Mouse (Mus musculus) forebrain, embryonic 15.5 days (tissue): Measurements from ENCODE around the gene Lrrc52. TPM values are rescaled to one million over a fixed set of nuclear protein-coding genes. Genes with fewer than 3 reads are reported as not detected.
A peak's percentile ranks its signal among the peaks of the same experiment; 100 is the strongest.

Experiments used
- ATAC-seq: fragments of 200-750 bp; cut with Nextera tagmentation; replicated peaks from 2 replicates; pipeline ENCODE4 v1.8.0; 2017; ENCODE audit warnings: mild to moderate bottlenecking, moderate TSS enrichment, moderate library complexity
- H3K27ac ChIP-seq: fragments of 300-500 bp; sonication (generic); replicated peaks from 2 replicates; pipeline ENCODE4 v1.5.1; 2015; ENCODE audit warnings: mild to moderate bottlenecking, inconsistent platforms
- H3K27me3 ChIP-seq: fragments of 300-500 bp; sonication (generic); 2 replicates; pipeline ENCODE4 v1.6.1; 2015; ENCODE audit warnings: inconsistent platforms
- H3K36me3 ChIP-seq: fragments of 300-500 bp; sonication (generic); 2 replicates; pipeline ENCODE4 v1.6.1; 2015; ENCODE audit warnings: mild to moderate bottlenecking, inconsistent platforms
- H3K4me1 ChIP-seq: fragments of 300-500 bp; sonication (generic); 2 replicates; pipeline ENCODE4 v1.6.1; 2015; ENCODE audit warnings: inconsistent platforms
- H3K4me2 ChIP-seq: fragments of 300-500 bp; sonication (generic); replicated peaks from 2 replicates; pipeline ENCODE4 v1.6.1; 2015; ENCODE audit warnings: mild to moderate bottlenecking, inconsistent platforms
- H3K4me3 ChIP-seq: fragments of 300-500 bp; sonication (generic); 2 replicates; pipeline ENCODE4 v1.5.1; 2015; ENCODE audit warnings: mild to moderate bottlenecking, inconsistent platforms
- H3K9ac ChIP-seq: fragments of 300-500 bp; sonication (generic); replicated peaks from 2 replicates; pipeline ENCODE4 v1.6.1; 2015; ENCODE audit warnings: mild to moderate bottlenecking, inconsistent platforms
- H3K9me3 ChIP-seq: fragments of 300-500 bp; sonication (generic); 2 replicates; pipeline ENCODE4 v1.6.1; 2016; ENCODE audit warnings: inconsistent platforms
- WGBS: fragments of 180-500 bp; shearing (Covaris S2); methylation state at CpG from one replicate; pipeline ENCODE4 v1.1.7; 2015; ENCODE audit warnings: mixed read lengths; 5-methylcytosine and 5-hydroxymethylcytosine counted together
- polyA plus RNA-seq: library from polyadenylated mRNA; unstranded; fragments of >200 nt; fragmentation: Nextera tagmentation; extraction: Ambion mirVana; gene quantifications from 2 replicates; pipeline ENCODE4 v1.2.1, GENCODE M21; 2015

Lrrc52 gene
- polyA plus RNA-seq, 1 experiment from 2014 or later: not detected

- H3K4me3 ChIP-seq: no peak overlapping the region
- WGBS: 66% methylated on average over 5 of the region's 5 CpGs
- ATAC-seq: no peak
- H3K4me2 ChIP-seq: no peak overlapping the region
- no peak overlapping the region for H3K27ac ChIP-seq
- no peaks in the 10 kb centered on the region for H3K27me3 ChIP-seq
- H3K9ac ChIP-seq: no peak overlapping the region
- H3K36me3 ChIP-seq: no peaks in the 10 kb centered on the region
- H3K9me3 ChIP-seq: no peaks in the 10 kb centered on the region
- H3K4me1 ChIP-seq: peaks cover 9% of the 10 kb centered on the region; the same call in 1 of the 2 replicates
Observed at GRCm38 (mm10) chr1:167467916-167468315, 1.3 kb upstream of the Lrrc52 start.

GRCm38 (mm10) chr1:167457311-167457710 lies 9.3 kb downstream of the Lrrc52 start:
- H3K9me3 ChIP-seq: no peaks in the 10 kb centered on the region
- ATAC-seq: no peak

GRCm38 (mm10) chr1:167453048-167453447 lies 13.5 kb downstream of the Lrrc52 start:
- H3K4me1 ChIP-seq: peaks cover 9% of the 10 kb centered on the region; the same call in 1 of the 2 replicates
- WGBS: 80% methylated on average over 3 of the region's 3 CpGs
- H3K36me3 ChIP-seq: no peaks in the 10 kb centered on the region

More at GRCm38 (mm10) chr1:167457311-167457710, 9.3 kb downstream of the Lrrc52 start:
- H3K4me3 ChIP-seq: no peak overlapping the region
- H3K4me2 ChIP-seq: no peak overlapping the region
- no peaks in the 10 kb centered on the region for H3K36me3 ChIP-seq
- H3K9ac ChIP-seq: no peak overlapping the region
- H3K27me3 ChIP-seq: no peaks in the 10 kb centered on the region
- H3K27ac ChIP-seq: no peak overlapping the region
- WGBS: 73% methylated on average over 3 of the region's 3 CpGs
- no peaks in the 10 kb centered on the region for H3K4me1 ChIP-seq

DNA sequence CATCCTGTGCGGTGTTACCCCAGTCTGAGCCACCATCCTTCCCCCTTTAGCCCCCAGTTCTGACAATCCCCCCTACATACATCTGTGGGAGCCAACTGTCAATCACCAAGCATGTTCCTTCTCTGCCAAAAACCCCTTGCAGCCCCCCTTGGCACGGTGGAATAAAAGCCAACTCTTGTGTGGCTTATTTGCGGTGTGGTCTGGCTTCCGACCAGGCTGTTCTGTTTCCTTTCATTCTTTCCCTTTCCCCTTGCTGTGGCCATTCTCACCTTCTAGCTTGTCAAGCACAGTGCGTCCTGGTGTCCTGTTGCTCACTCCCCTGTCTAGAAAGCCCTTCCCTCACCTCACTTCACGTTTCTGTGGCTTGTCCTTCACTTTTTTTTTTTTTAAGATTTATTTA lies 14.1 kb downstream of the Lrrc52 start:
- Histone ChIP-seq H3K9me3 (no peaks in the 10 kb centered on the region), H3K27ac (no peak overlapping the region), H3K4me1 (peaks cover 9% of the 10 kb centered on the region; the same call in 1 of the 2 replicates), H3K9ac (no peak overlapping the region), H3K36me3 (no peaks in the 10 kb centered on the region), H3K4me2 (no peak overlapping the region), H3K4me3 (no peak overlapping the region), H3K27me3 (no peaks in the 10 kb centered on the region)
- no peak for ATAC-seq
- WGBS: 49% methylated on average over 6 of the region's 6 CpGs

More at GRCm38 (mm10) chr1:167453048-167453447, 13.5 kb downstream of the Lrrc52 start:
- no peak overlapping the region for H3K9ac ChIP-seq
- no peak for ATAC-seq
- H3K4me3 ChIP-seq: no peak overlapping the region
- H3K27me3 ChIP-seq: no peaks in the 10 kb centered on the region
- no peaks in the 10 kb centered on the region for H3K9me3 ChIP-seq
- H3K27ac ChIP-seq: no peak overlapping the region
- no peak overlapping the region for H3K4me2 ChIP-seq

DNA sequence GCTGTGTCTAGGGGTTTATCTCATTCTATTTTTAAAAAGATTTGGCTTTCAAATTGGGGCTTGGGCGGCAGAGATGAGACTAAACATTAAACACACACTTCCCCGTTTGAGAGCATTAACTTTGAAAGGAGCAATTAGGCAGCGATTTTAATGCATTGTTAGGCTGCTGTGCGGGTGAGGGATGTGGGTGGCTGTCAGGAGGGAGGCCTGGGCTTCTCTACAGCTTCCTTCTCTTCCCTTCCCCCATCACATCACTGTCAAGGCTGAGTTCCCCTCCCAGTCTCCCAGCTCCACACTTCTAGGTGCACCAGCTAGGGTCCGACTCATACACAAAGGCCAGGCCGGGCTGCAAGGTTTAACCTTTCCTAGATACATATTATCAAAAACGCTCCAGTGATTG lies 18.0 kb downstream of the Lrrc52 start:
- no peak overlapping the region for H3K4me3 ChIP-seq
- H3K4me1 ChIP-seq: peaks cover 9% of the 10 kb centered on the region; the same call in 1 of the 2 replicates
- no peak overlapping the region for H3K9ac ChIP-seq
- no peak overlapping the region for H3K4me2 ChIP-seq
- no peaks in the 10 kb centered on the region for H3K27me3 ChIP-seq
- no peaks in the 10 kb centered on the region for H3K36me3 ChIP-seq
- 22% methylated on average over 7 of the region's 7 CpGs for WGBS
- ATAC-seq: peak; percentile 86
- peak overlapping the region; percentile 82 for H3K27ac ChIP-seq
- no peaks in the 10 kb centered on the region for H3K9me3 ChIP-seq

DNA sequence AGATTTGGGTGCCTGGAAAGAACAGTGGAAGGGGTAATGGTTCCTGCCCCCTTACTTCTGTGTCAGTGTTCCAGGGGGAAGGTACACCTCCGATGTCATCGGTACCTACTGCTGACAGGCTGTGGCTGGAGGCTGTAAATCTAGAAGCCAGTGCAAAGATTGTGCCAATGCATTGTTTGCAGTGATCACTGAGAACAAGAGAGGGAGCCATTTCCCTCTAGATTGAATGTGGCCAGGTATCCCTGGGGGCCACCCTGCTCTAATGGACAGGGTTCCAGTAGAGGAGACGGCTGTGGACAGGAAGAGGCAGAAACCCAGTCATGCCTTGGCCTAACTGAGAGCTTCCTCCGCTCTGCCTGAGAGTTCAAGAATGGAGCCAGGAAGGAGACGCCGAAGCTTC lies 18.5 kb downstream of the Lrrc52 start:
- Histone ChIP-seq H3K4me1 (peaks cover 9% of the 10 kb centered on the region; the same call in 1 of the 2 replicates), H3K9ac (no peak overlapping the region), H3K9me3 (no peaks in the 10 kb centered on the region), H3K27me3 (no peaks in the 10 kb centered on the region), H3K36me3 (no peaks in the 10 kb centered on the region), H3K4me2 (no peak overlapping the region), H3K4me3 (no peak overlapping the region), H3K27ac (peak overlapping the region; percentile 82)
- 63% methylated on average over 6 of the region's 6 CpGs for WGBS
- ATAC-seq: peak; percentile 44; the same call in 1 of the 2 replicates

GRCm38 (mm10) chr1:167446516-167446915 lies 20.1 kb downstream of the Lrrc52 start:
- no peak for ATAC-seq
- H3K9ac ChIP-seq: no peak overlapping the region
- no peaks in the 10 kb centered on the region for H3K27me3 ChIP-seq
- H3K4me3 ChIP-seq: no peak overlapping the region
- no peaks in the 10 kb centered on the region for H3K36me3 ChIP-seq
- no peaks in the 10 kb centered on the region for H3K9me3 ChIP-seq
- H3K4me2 ChIP-seq: no peak overlapping the region
- peaks cover 9% of the 10 kb centered on the region; the same call in 1 of the 2 replicates for H3K4me1 ChIP-seq
- H3K27ac ChIP-seq: no peak overlapping the region
- 77% methylated on average over 6 of the region's 6 CpGs for WGBS

- Histone ChIP-seq H3K9ac (no peak overlapping the region), H3K27ac (no peak overlapping the region), H3K27me3 (no peaks in the 10 kb centered on the region), H3K4me1 (peaks cover 9% of the 10 kb centered on the region; the same call in 1 of the 2 replicates), H3K4me2 (no peak overlapping the region), H3K36me3 (no peaks in the 10 kb centered on the region), H3K9me3 (no peaks in the 10 kb centered on the region), H3K4me3 (no peak overlapping the region)
- WGBS: 89% methylated on average over 4 of the region's 4 CpGs
- ATAC-seq: no peak
Observed at GRCm38 (mm10) chr1:167445167-167445566, 21.4 kb downstream of the Lrrc52 start.

DNA sequence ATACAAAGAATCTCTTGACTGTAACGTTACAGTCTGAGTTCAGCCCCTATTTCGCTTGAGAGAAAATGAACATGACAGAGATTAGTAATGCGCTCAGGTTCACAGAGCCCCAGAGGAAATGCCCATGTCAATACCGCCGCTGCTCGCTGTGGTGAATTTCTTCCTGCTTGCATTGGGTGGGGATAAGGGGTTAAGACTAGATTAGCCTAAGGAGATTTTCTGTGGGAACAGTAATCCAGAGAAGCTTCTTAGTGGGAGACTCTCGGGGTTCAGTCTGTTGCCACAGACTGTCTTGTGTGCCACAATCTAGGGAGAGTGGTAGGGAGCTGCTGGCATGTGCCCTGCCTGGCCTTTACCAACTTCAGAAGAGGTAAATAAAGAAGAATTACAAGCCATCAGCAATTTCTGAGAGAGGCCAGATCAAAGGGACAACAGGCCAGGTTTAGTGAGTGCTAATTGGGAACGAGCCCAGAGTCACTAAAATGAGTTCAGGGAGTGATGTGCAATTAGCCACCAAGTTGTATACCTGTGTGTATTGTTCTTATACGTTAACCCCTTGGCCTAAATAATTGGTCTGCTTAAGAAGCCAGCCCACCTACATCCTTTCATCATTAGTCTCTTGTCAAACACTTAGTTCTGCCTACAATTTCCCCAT lies 28.2 kb downstream of the Lrrc52 start:
- 50% methylated on average over 9 of the region's 9 CpGs for WGBS
- H3K4me3 ChIP-seq: no peak overlapping the region
- no peak overlapping the region for H3K9ac ChIP-seq
- H3K4me2 ChIP-seq: no peak overlapping the region
- H3K9me3 ChIP-seq: no peaks in the 10 kb centered on the region
- no peaks in the 10 kb centered on the region for H3K36me3 ChIP-seq
- no peak overlapping the region for H3K27ac ChIP-seq
- H3K4me1 ChIP-seq: no peaks in the 10 kb centered on the region
- no peaks in the 10 kb centered on the region for H3K27me3 ChIP-seq
- no peak for ATAC-seq

GRCm38 (mm10) chr1:167437091-167437490 lies 29.5 kb downstream of the Lrrc52 start:
- no peak overlapping the region for H3K9ac ChIP-seq
- WGBS: 68% methylated on average over 7 of the region's 7 CpGs
- H3K36me3 ChIP-seq: no peaks in the 10 kb centered on the region
- H3K27me3 ChIP-seq: no peaks in the 10 kb centered on the region
- no peak overlapping the region for H3K27ac ChIP-seq
- H3K4me2 ChIP-seq: no peak overlapping the region
- H3K4me3 ChIP-seq: no peak overlapping the region
- no peaks in the 10 kb centered on the region for H3K4me1 ChIP-seq
- no peaks in the 10 kb centered on the region for H3K9me3 ChIP-seq
- no peak for ATAC-seq

GRCm38 (mm10) chr1:167436186-167436975 lies 30.2 kb downstream of the Lrrc52 start:
- Histone ChIP-seq H3K36me3 (no peaks in the 10 kb centered on the region), H3K4me1 (no peaks in the 10 kb centered on the region), H3K4me2 (no peak overlapping the region), H3K27ac (no peak overlapping the region), H3K9me3 (no peaks in the 10 kb centered on the region), H3K4me3 (no peak overlapping the region), H3K9ac (no peak overlapping the region), H3K27me3 (no peaks in the 10 kb centered on the region)
- no peak for ATAC-seq
- WGBS: 87% methylated on average over 7 of the region's 7 CpGs

- no peaks in the 10 kb centered on the region for H3K36me3 ChIP-seq
- 78% methylated on average over 4 of the region's 4 CpGs for WGBS
- no peaks in the 10 kb centered on the region for H3K4me1 ChIP-seq
- ATAC-seq: no peak
- H3K27me3 ChIP-seq: no peaks in the 10 kb centered on the region
- H3K4me2 ChIP-seq: no peak overlapping the region
- no peak overlapping the region for H3K9ac ChIP-seq
- no peak overlapping the region for H3K4me3 ChIP-seq
- H3K27ac ChIP-seq: no peak overlapping the region
- H3K9me3 ChIP-seq: no peaks in the 10 kb centered on the region
Observed at GRCm38 (mm10) chr1:167434931-167435330, 31.6 kb downstream of the Lrrc52 start.
